Comparison of ENCODE assay signal across 13 mouse cellular contexts in genomic region chr8:121636180-121636579, GRCm38 (mm10). TPM values are rescaled to one million over a fixed set of nuclear protein-coding genes. Genes with fewer than 3 reads are reported as not detected.
DNase-seq lines count a peak whose midpoint lies in the region; ATAC-seq and TF ChIP-seq lines count a peak whose summit lies in the region.
"Had no signal": no experiment of that assay in that cellular context is flagged by ENCODE, and none has a peak within 500 bp of the region (broad histone marks: within the 10 kb centered on the region; RNA-seq: fewer than 3 reads in every experiment).

No protein-coding gene starts in this region.

- no peak for TF ChIP-seq POLR2A in lung, adult 2 months (IDR thresholded peaks at IDR 0.05; ENCODE audit: borderline replicate concordance, extremely low read depth, low read depth, low read length)

- H3K4me1 ChIP-seq in forebrain, embryonic 15.5 days: peaks cover 30% of the 10 kb centered on the region
- peaks cover 20% of the 10 kb centered on the region for H3K4me1 ChIP-seq in forebrain, embryonic 13.5 days
- H3K4me1 ChIP-seq in heart, postnatal 0 days (ENCODE audit: control insufficient read depth, insufficient read depth): peaks cover 28% of the 10 kb centered on the region
- H3K4me1 ChIP-seq in lung, embryonic 14.5 days (ENCODE audit: insufficient read depth): peaks cover 16% of the 10 kb centered on the region
- H3K4me1 ChIP-seq in lung, adult 2 months (ENCODE audit: control insufficient read depth, insufficient read depth, low read length): peaks cover 34% of the 10 kb centered on the region
- H3K4me1 ChIP-seq in embryonic facial prominence, embryonic 15.5 days: peaks cover 41% of the 10 kb centered on the region

- WGBS in forebrain, embryonic 15.5 days: 85% methylated on average over 8 of the region's 8 CpGs
- WGBS in forebrain, embryonic 13.5 days: 91% methylated on average over 8 of the region's 8 CpGs
- 72% methylated on average over 8 of the region's 8 CpGs for WGBS in heart, postnatal 0 days
- 74% methylated on average over 8 of the region's 8 CpGs for WGBS in lung, embryonic 14.5 days
- WGBS in lung, adult 2 months: 57% methylated on average over 8 of the region's 8 CpGs
- 66% methylated on average over 8 of the region's 8 CpGs for WGBS in embryonic facial prominence, embryonic 15.5 days

- no peaks in the 10 kb centered on the region for H3K9me3 ChIP-seq in forebrain, embryonic 15.5 days
- H3K9me3 ChIP-seq in forebrain, embryonic 13.5 days (replicated peaks): no peaks in the 10 kb centered on the region
- H3K9me3 ChIP-seq in heart, postnatal 0 days (replicated peaks; ENCODE audit: control insufficient read depth, low read length): no peaks in the 10 kb centered on the region
- H3K9me3 ChIP-seq in lung, embryonic 14.5 days (ENCODE audit: low read depth, low read length): no peaks in the 10 kb centered on the region
- H3K9me3 ChIP-seq in embryonic facial prominence, embryonic 15.5 days (replicated peaks): no peaks in the 10 kb centered on the region

- no peaks in the 10 kb centered on the region for H3K27me3 ChIP-seq in forebrain, embryonic 15.5 days
- no peaks in the 10 kb centered on the region for H3K27me3 ChIP-seq in forebrain, embryonic 13.5 days
- no peaks in the 10 kb centered on the region for H3K27me3 ChIP-seq in heart, postnatal 0 days (ENCODE audit: control insufficient read depth, insufficient read depth, low read length)
- H3K27me3 ChIP-seq in lung, embryonic 14.5 days (ENCODE audit: insufficient read depth, low read length): no peaks in the 10 kb centered on the region
- H3K27me3 ChIP-seq in embryonic facial prominence, embryonic 15.5 days: no peaks in the 10 kb centered on the region

- no peak for DNase-seq in heart, postnatal 0 days (ENCODE audit: low spot score)
- DNase-seq in heart, postnatal 14 days: no peak
- DNase-seq in lung, embryonic 14.5 days: no peak
- no peak for DNase-seq in lung, adult 2 months
- DNase-seq: cerebellum, postnatal 14 days; midbrain, embryonic 14.5 days; thymus, adult 18-20 months had no signal

- no peak overlapping the region for H3K4me2 ChIP-seq in forebrain, embryonic 15.5 days (replicated peaks)
- H3K4me2 ChIP-seq in forebrain, embryonic 13.5 days: no peak overlapping the region
- H3K4me2 ChIP-seq in heart, postnatal 0 days (ENCODE audit: low read depth, low read length): no peak overlapping the region
- no peak overlapping the region for H3K4me2 ChIP-seq in lung, embryonic 14.5 days
- H3K4me2 ChIP-seq in embryonic facial prominence, embryonic 15.5 days (replicated peaks): no peak overlapping the region

- TF ChIP-seq CTCF in heart, postnatal 0 days (IDR thresholded peaks at IDR 0.05; ENCODE audit: low read depth): no peak
- no peak for TF ChIP-seq CTCF in lung, embryonic 14.5 days (IDR thresholded peaks at IDR 0.05; ENCODE audit: low read depth)
- TF ChIP-seq CTCF in lung, adult 2 months (IDR thresholded peaks at IDR 0.05; ENCODE audit: insufficient read depth, low read length): no peak

- intact Hi-C loops in heart, postnatal 14 days (cut with DNase I): no loop called here

- no peak overlapping the region for H3K4me3 ChIP-seq in forebrain, embryonic 15.5 days
- H3K4me3 ChIP-seq in forebrain, embryonic 13.5 days: no peak overlapping the region
- no peak overlapping the region for H3K4me3 ChIP-seq in heart, postnatal 0 days (ENCODE audit: low read depth, low read length)
- H3K4me3 ChIP-seq in lung, embryonic 14.5 days (ENCODE audit: low read depth, low read length): no peak overlapping the region
- H3K4me3 ChIP-seq in lung, adult 2 months (replicated peaks; ENCODE audit: extremely low read depth, low read depth, low read length): no peak overlapping the region
- H3K4me3 ChIP-seq in embryonic facial prominence, embryonic 15.5 days (replicated peaks): no peak overlapping the region

- H3K36me3 ChIP-seq in forebrain, embryonic 15.5 days: no peaks in the 10 kb centered on the region
- H3K36me3 ChIP-seq in forebrain, embryonic 13.5 days (ENCODE audit: poor library complexity, severe bottlenecking): peaks cover 10% of the 10 kb centered on the region
- no peaks in the 10 kb centered on the region for H3K36me3 ChIP-seq in heart, postnatal 0 days (replicated peaks; ENCODE audit: control insufficient read depth, insufficient read depth, low read length)
- no peaks in the 10 kb centered on the region for H3K36me3 ChIP-seq in lung, embryonic 14.5 days (ENCODE audit: insufficient read depth)
- peaks cover 7% of the 10 kb centered on the region for H3K36me3 ChIP-seq in embryonic facial prominence, embryonic 15.5 days
- H3K36me3 ChIP-seq: G1E had no signal

- H3K27ac ChIP-seq in forebrain, embryonic 15.5 days (replicated peaks): 0 out of 2 replicates have a peak overlapping the region, but pooled peaks have one; percentile 7
- H3K27ac ChIP-seq in forebrain, embryonic 13.5 days: no peak overlapping the region
- peak overlapping the region; percentile 75 for H3K27ac ChIP-seq in heart, postnatal 0 days (ENCODE audit: low read depth)
- H3K27ac ChIP-seq in lung, embryonic 14.5 days (ENCODE audit: low read depth): peak overlapping the region; percentile 56; the same call in 1 of the 2 replicates
- peak overlapping the region; percentile 59; the same call in 1 of the 2 replicates for H3K27ac ChIP-seq in embryonic facial prominence, embryonic 15.5 days (replicated peaks)
- H3K27ac ChIP-seq: liver, embryonic 14.5 days had no signal

- ATAC-seq in forebrain, embryonic 15.5 days (replicated peaks): no peak; the same call in 1 of the 2 replicates
- no peak for ATAC-seq in forebrain, embryonic 13.5 days
- ATAC-seq in heart, postnatal 0 days (ENCODE audit: insufficient read depth, low read depth): no peak
- ATAC-seq in lung, embryonic 14.5 days (ENCODE audit: insufficient read depth): no peak
- ATAC-seq in embryonic facial prominence, embryonic 15.5 days (ENCODE audit: insufficient number of reproducible peaks, low FRiP score, low TSS enrichment, low read depth): no peak
- ATAC-seq in megakaryocyte-erythroid progenitor cell, adult 5-6 weeks (replicated peaks; ENCODE audit: low FRiP score, low TSS enrichment, poor library complexity, severe bottlenecking): no peak

- TF ChIP-seq EP300 in heart, postnatal 0 days (IDR thresholded peaks at IDR 0.05; ENCODE audit: low read depth): no peak

- H3K9ac ChIP-seq in forebrain, embryonic 15.5 days (replicated peaks): no peak overlapping the region
- no peak overlapping the region for H3K9ac ChIP-seq in forebrain, embryonic 13.5 days
- H3K9ac ChIP-seq in heart, postnatal 0 days (replicated peaks; ENCODE audit: low read depth, low read length): 0 out of 2 replicates have a peak overlapping the region, but pooled peaks have one; percentile 28
- H3K9ac ChIP-seq in lung, embryonic 14.5 days: no peak overlapping the region
- H3K9ac ChIP-seq in embryonic facial prominence, embryonic 15.5 days: no peak overlapping the region
- H3K9ac ChIP-seq: liver, embryonic 14.5 days had no signal

RNA-seq across cellular contexts. Expression of gene Zcchc14, which starts 16.5 kb away (rescaled TPM):
- 36.7 and 39.2 TPM in 2 replicates for polyA plus RNA-seq in forebrain, embryonic 15.5 days (2015; fragmentation: Nextera tagmentation; extraction: Ambion mirVana)
- polyA plus RNA-seq in forebrain, embryonic 13.5 days (2015; fragmentation: Nextera tagmentation; extraction: Ambion mirVana): 30.0 and 33.7 TPM in 2 replicates
- 18.1 and 20.4 TPM in 2 replicates for total RNA-seq in heart, postnatal 0 days (2014; rRNA removed; ENCODE audit: low replicate concordance)
- 4.8 and 5.6 TPM in 2 replicates for polyA plus RNA-seq in heart, postnatal 0 days (2015; fragmentation: Nextera tagmentation; extraction: Ambion mirVana)
- 10 to 100 TPM; 33.9 to 38.5 TPM for total RNA-seq in heart, postnatal 14 days (2021)
- polyA plus RNA-seq in lung, embryonic 14.5 days (2014; fragmentation: Nextera tagmentation; extraction: Ambion mirVana): 23.0 and 25.0 TPM in 2 replicates
- polyA plus RNA-seq in lung, adult 2 months (2012; rRNA removed): 40.8 and 50.9 TPM in 2 replicates
- 15.0 and 16.2 TPM in 2 replicates for polyA plus RNA-seq in embryonic facial prominence, embryonic 15.5 days (2015; fragmentation: Nextera tagmentation; extraction: Ambion mirVana)
- not detected in 2 replicates for total RNA-seq in megakaryocyte-erythroid progenitor cell, adult 5-6 weeks (2014; fragmentation: Nextera tagmentation)
- total RNA-seq in megakaryocyte-erythroid progenitor cell, adult 5-6 weeks (2017): 0.08 TPM in 1 of 2 replicates, not detected in the other
- polyA plus RNA-seq: G1E had no signal

RNA-seq across cellular contexts. Expression of gene Map1lc3b, which starts 46.0 kb away (rescaled TPM):
- 394 and 395 TPM in 2 replicates for polyA plus RNA-seq in forebrain, embryonic 15.5 days (2015; fragmentation: Nextera tagmentation; extraction: Ambion mirVana)
- 310 and 325 TPM in 2 replicates for polyA plus RNA-seq in forebrain, embryonic 13.5 days (2015; fragmentation: Nextera tagmentation; extraction: Ambion mirVana)
- 186 and 191 TPM in 2 replicates for total RNA-seq in heart, postnatal 0 days (2014; rRNA removed; ENCODE audit: low replicate concordance)
- polyA plus RNA-seq in heart, postnatal 0 days (2015; fragmentation: Nextera tagmentation; extraction: Ambion mirVana): 313 and 342 TPM in 2 replicates
- total RNA-seq in heart, postnatal 14 days (2021): 100 to 1,000 TPM; 215 to 228 TPM
- 198 and 202 TPM in 2 replicates for polyA plus RNA-seq in lung, embryonic 14.5 days (2014; fragmentation: Nextera tagmentation; extraction: Ambion mirVana)
- polyA plus RNA-seq in lung, adult 2 months (2012; rRNA removed): 106 and 140 TPM in 2 replicates
- polyA plus RNA-seq in embryonic facial prominence, embryonic 15.5 days (2015; fragmentation: Nextera tagmentation; extraction: Ambion mirVana): 197 and 206 TPM in 2 replicates
- total RNA-seq in megakaryocyte-erythroid progenitor cell, adult 5-6 weeks (2014; fragmentation: Nextera tagmentation): 59.8 and 72.6 TPM in 2 replicates
- total RNA-seq in megakaryocyte-erythroid progenitor cell, adult 5-6 weeks (2017): 49.2 and 80.3 TPM in 2 replicates

RNA-seq across cellular contexts. Expression of gene Fbxo31, which starts 57.6 kb away (rescaled TPM):
- 31.0 and 32.4 TPM in 2 replicates for polyA plus RNA-seq in forebrain, embryonic 15.5 days (2015; fragmentation: Nextera tagmentation; extraction: Ambion mirVana)
- 18.6 and 19.1 TPM in 2 replicates for polyA plus RNA-seq in forebrain, embryonic 13.5 days (2015; fragmentation: Nextera tagmentation; extraction: Ambion mirVana)
- total RNA-seq in heart, postnatal 0 days (2014; rRNA removed; ENCODE audit: low replicate concordance): 26.7 and 28.9 TPM in 2 replicates
- 12.7 and 13.5 TPM in 2 replicates for polyA plus RNA-seq in heart, postnatal 0 days (2015; fragmentation: Nextera tagmentation; extraction: Ambion mirVana)
- total RNA-seq in heart, postnatal 14 days (2021): 10 to 100 TPM; 74.4 to 93.8 TPM
- polyA plus RNA-seq in lung, embryonic 14.5 days (2014; fragmentation: Nextera tagmentation; extraction: Ambion mirVana): 17.5 and 18.4 TPM in 2 replicates
- polyA plus RNA-seq in lung, adult 2 months (2012; rRNA removed): 48.2 and 49.9 TPM in 2 replicates
- 16.4 and 18.0 TPM in 2 replicates for polyA plus RNA-seq in embryonic facial prominence, embryonic 15.5 days (2015; fragmentation: Nextera tagmentation; extraction: Ambion mirVana)
- total RNA-seq in megakaryocyte-erythroid progenitor cell, adult 5-6 weeks (2014; fragmentation: Nextera tagmentation): 16.1 and 28.2 TPM in 2 replicates
- total RNA-seq in megakaryocyte-erythroid progenitor cell, adult 5-6 weeks (2017): 7.8 and 9.5 TPM in 2 replicates
